Mouse (Mus musculus) spleen, adult 2 months (tissue): ENCODE measurements at regions not wholly inside any gene's neighbourhood (a gene's known extent, or its start where the extent isn't known, plus 50 kb on each side); places are given as distances from the start of the nearest gene placed in this dataset.

Source experiments
- DNase-seq, 2 experiments: peaks; one replicate each; pipeline versions ENCODE4 v3.0.0 to v3.0.0-alpha.2; 2012 to 2021; ENCODE audit warnings: low spot score in 2 of 2, low read depth in 1 of 2
- H3K27ac ChIP-seq: fragments of 200-500 bp; 2 replicates; pipeline ENCODE4 v1.5.1; 2012; ENCODE audit warnings: low read length, inconsistent platforms; ENCODE audit not compliant: insufficient read depth
- H3K27me3 ChIP-seq: fragments of 200-500 bp; 2 replicates; pipeline ENCODE4 v1.6.1; 2012; ENCODE audit warnings: mild to moderate bottlenecking, moderate library complexity, low read length, inconsistent platforms; ENCODE audit not compliant: control insufficient read depth, insufficient read depth
- H3K36me3 ChIP-seq: fragments of 200-500 bp; 2 replicates; pipeline ENCODE4 v1.6.1; 2012; ENCODE audit warnings: mild to moderate bottlenecking, low read length, inconsistent platforms; ENCODE audit not compliant: control insufficient read depth, insufficient read depth
- H3K4me1 ChIP-seq: fragments of 200-500 bp; 2 replicates; pipeline ENCODE4 v1.6.1; 2011; ENCODE audit warnings: inconsistent platforms; ENCODE audit not compliant: control insufficient read depth, insufficient read depth, insufficient read length
- H3K4me3 ChIP-seq: fragments of 200-500 bp; 2 replicates; pipeline ENCODE4 v1.5.1; 2011; ENCODE audit warnings: mild to moderate bottlenecking, inconsistent platforms; ENCODE audit not compliant: insufficient read depth, insufficient read length; ENCODE audit errors: extremely low read depth
- CTCF ChIP-seq: fragments of 200-500 bp; IDR thresholded peaks from 2 replicates; pipeline ENCODE4 v1.5.1; 2011; ENCODE audit warnings: mild to moderate bottlenecking, inconsistent platforms; ENCODE audit not compliant: insufficient read depth, insufficient read length, insufficient replicate concordance; ENCODE audit errors: extremely low read depth
- POLR2A ChIP-seq: fragments of 200-500 bp; IDR thresholded peaks from 2 replicates; pipeline ENCODE4 v1.6.1; 2011; ENCODE audit warnings: low read depth, low read length, inconsistent platforms
- WGBS: fragments of 180-500 bp; shearing (Covaris S2); methylation state at CpG from one replicate; pipeline ENCODE4 v1.1.7; 2018; 5-methylcytosine and 5-hydroxymethylcytosine counted together

- Histone ChIP-seq H3K36me3 (no peaks in the 10 kb centered on the region), H3K4me3 (no peak overlapping the region), H3K27ac (no peak overlapping the region), H3K27me3 (no peaks in the 10 kb centered on the region), H3K4me1 (no peaks in the 10 kb centered on the region)
- no peak for TF ChIP-seq POLR2A
- TF ChIP-seq CTCF, result no peak
- no peak for DNase-seq
- WGBS, result 69% methylated on average over 5 of the region's 5 CpGs
These were observed 297.8 kb upstream of the Pik3r1 start for GRCm38 (mm10) chr13:102065796-102066195.

- H3K4me1 ChIP-seq, result no peaks in the 10 kb centered on the region
- no peak for DNase-seq
- no peak overlapping the region for H3K4me3 ChIP-seq
- H3K27me3 ChIP-seq, result no peaks in the 10 kb centered on the region
- H3K36me3 ChIP-seq, result no peaks in the 10 kb centered on the region
- 11% methylated on average over 3 of the region's 3 CpGs for WGBS
- H3K27ac ChIP-seq, result no peak overlapping the region
- TF ChIP-seq CTCF (no peak), POLR2A (no peak)
These were observed 302.7 kb upstream of the Pik3r1 start for GRCm38 (mm10) chr13:102070740-102071139.

- no peak overlapping the region for H3K27ac ChIP-seq
- H3K36me3 ChIP-seq, result no peaks in the 10 kb centered on the region
- H3K4me1 ChIP-seq, result no peaks in the 10 kb centered on the region
- no peaks in the 10 kb centered on the region for H3K27me3 ChIP-seq
- TF ChIP-seq CTCF, result no peak
- TF ChIP-seq POLR2A, result no peak
- 93% methylated on average over 4 of the region's 4 CpGs for WGBS
- no peak for DNase-seq
- H3K4me3 ChIP-seq, result no peak overlapping the region
These were observed 304.3 kb upstream of the Pik3r1 start for GRCm38 (mm10) chr13:102072366-102072765.

GRCm38 (mm10) chr13:102087766-102088165, 319.7 kb upstream of the Pik3r1 start:
- H3K27ac ChIP-seq, result no peak overlapping the region
- WGBS, result 35% methylated on average over 1 of the region's 1 CpGs
- DNase-seq, result no peak

GRCm38 (mm10) chr13:102089551-102089950, 321.5 kb upstream of the Pik3r1 start:
- Histone ChIP-seq H3K4me3 (no peak overlapping the region), H3K4me1 (no peaks in the 10 kb centered on the region), H3K27ac (no peak overlapping the region), H3K27me3 (no peaks in the 10 kb centered on the region), H3K36me3 (no peaks in the 10 kb centered on the region)
- no peak for TF ChIP-seq CTCF
- TF ChIP-seq POLR2A, result no peak
- no peak for DNase-seq
- 7% methylated on average over 5 of the region's 5 CpGs for WGBS

More at GRCm38 (mm10) chr13:102087766-102088165, 319.7 kb upstream of the Pik3r1 start:
- Histone ChIP-seq H3K36me3 (no peaks in the 10 kb centered on the region), H3K4me1 (no peaks in the 10 kb centered on the region), H3K4me3 (no peak overlapping the region), H3K27me3 (no peaks in the 10 kb centered on the region)
- no peak for TF ChIP-seq POLR2A
- no peak for TF ChIP-seq CTCF

GRCm38 (mm10) chr13:102094193-102094592, 326.2 kb upstream of the Pik3r1 start:
- 28% methylated on average over 4 of the region's 4 CpGs for WGBS

GRCm38 (mm10) chr13:102103161-102103560, 335.1 kb upstream of the Pik3r1 start:
- TF ChIP-seq CTCF (no peak), POLR2A (no peak)
- 87% methylated on average over 1 of the region's 1 CpGs for WGBS
- no peaks in the 10 kb centered on the region for H3K27me3 ChIP-seq
- DNase-seq, result no peak
- no peaks in the 10 kb centered on the region for H3K4me1 ChIP-seq
- no peaks in the 10 kb centered on the region for H3K36me3 ChIP-seq
- H3K27ac ChIP-seq, result no peak overlapping the region
- H3K4me3 ChIP-seq, result no peak overlapping the region

More at GRCm38 (mm10) chr13:102094193-102094592, 326.2 kb upstream of the Pik3r1 start:
- no peak for DNase-seq
- Histone ChIP-seq H3K36me3 (no peaks in the 10 kb centered on the region), H3K4me1 (no peaks in the 10 kb centered on the region), H3K27me3 (no peaks in the 10 kb centered on the region), H3K4me3 (no peak overlapping the region), H3K27ac (no peak overlapping the region)
- no peak for TF ChIP-seq POLR2A
- TF ChIP-seq CTCF, result no peak

- 53% methylated on average over 1 of the region's 1 CpGs for WGBS
- no peak for DNase-seq
- Histone ChIP-seq H3K27me3 (no peaks in the 10 kb centered on the region), H3K27ac (no peak overlapping the region), H3K36me3 (no peaks in the 10 kb centered on the region), H3K4me3 (no peak overlapping the region), H3K4me1 (no peaks in the 10 kb centered on the region)
- TF ChIP-seq CTCF (no peak), POLR2A (no peak)
These were observed 338.2 kb upstream of the Pik3r1 start for GRCm38 (mm10) chr13:102106188-102106587.
